Mouse (Mus musculus): ENCODE data around the gene Olfr96. TPM values are rescaled to one million over a fixed set of nuclear protein-coding genes. Genes with fewer than 3 reads are reported as not detected.
A peak's percentile ranks its signal among the peaks of the same experiment; 100 is the strongest.
"Not testable (repeated sequence)": the region's sequence is repeated elsewhere in the genome, so short reads cannot be mapped to it uniquely, and the experiment has no call there.

Olfr96 gene
- polyA plus RNA-seq, 1 experiment from 2014 or later, result not detected

GRCm38 (mm10) chr17:37218486-37218885, 1.5 kb upstream of the Olfr96 start:
- no peak overlapping the region for H3K4me3 ChIP-seq (replicated peaks; ENCODE audit: low read depth, low read length)
- H3K4me2 ChIP-seq (ENCODE audit: low read length), result no peak overlapping the region
- no peak overlapping the region for H3K27ac ChIP-seq
- TF ChIP-seq CTCF (IDR thresholded peaks at IDR 0.05; ENCODE audit: low read depth), result no peak
- H3K4me1 ChIP-seq (replicated peaks; ENCODE audit: insufficient read depth, low read length), result no peaks in the 10 kb centered on the region
- H3K9ac ChIP-seq (ENCODE audit: low read depth, low read length), result no peak overlapping the region
- H3K27me3 ChIP-seq (ENCODE audit: insufficient read depth, low read length), result no peaks in the 10 kb centered on the region
- no peaks in the 10 kb centered on the region for H3K36me3 ChIP-seq (ENCODE audit: insufficient read depth, low read length)
- DNase-seq (ENCODE audit: low spot score) (no peak), ATAC-seq (replicated peaks; ENCODE audit: low FRiP score, low read depth) (no peak)
- no peaks in the 10 kb centered on the region for H3K9me3 ChIP-seq (replicated peaks; ENCODE audit: low read length)
- WGBS, result 80% methylated on average over 3 of the region's 3 CpGs

- no peaks in the 10 kb centered on the region for H3K9me3 ChIP-seq (replicated peaks; ENCODE audit: low read length)
These were observed 1.9 kb downstream of the Olfr96 start for GRCm38 (mm10) chr17:37221879-37222278.

GRCm38 (mm10) chr17:37237230-37237629, 17.3 kb downstream of the Olfr96 start, which contains the start of gene Olfr97:
Olfr97 (minus strand) TSS chr17:37237330.
- H3K4me2 ChIP-seq (ENCODE audit: low read length); H3K4me3 ChIP-seq (replicated peaks; ENCODE audit: low read depth, low read length); H3K9ac ChIP-seq (ENCODE audit: low read depth, low read length); H3K9me3 ChIP-seq (replicated peaks; ENCODE audit: low read length); H3K27me3 ChIP-seq (ENCODE audit: insufficient read depth, low read length); ATAC-seq (replicated peaks; ENCODE audit: low FRiP score, low read depth); DNase-seq (ENCODE audit: low spot score); H3K4me1 ChIP-seq (replicated peaks; ENCODE audit: insufficient read depth, low read length); H3K36me3 ChIP-seq (ENCODE audit: insufficient read depth, low read length); H3K27ac ChIP-seq: not testable (repeated sequence)
- 91% methylated on average over 2 of the region's 2 CpGs for WGBS

More at GRCm38 (mm10) chr17:37221879-37222278, 1.9 kb downstream of the Olfr96 start:
- H3K4me2 ChIP-seq (ENCODE audit: low read length), result no peak overlapping the region
- no peak overlapping the region for H3K9ac ChIP-seq (ENCODE audit: low read depth, low read length)
- TF ChIP-seq CTCF (IDR thresholded peaks at IDR 0.05; ENCODE audit: low read depth), result peak; percentile 31; the same call in 1 of the 2 replicates
- WGBS, result 32% methylated on average over 1 of the region's 1 CpGs
- ATAC-seq (replicated peaks; ENCODE audit: low FRiP score, low read depth) (no peak), DNase-seq (ENCODE audit: low spot score) (peak; percentile 4)
- H3K27me3 ChIP-seq (ENCODE audit: insufficient read depth, low read length), result no peaks in the 10 kb centered on the region
- H3K36me3 ChIP-seq (ENCODE audit: insufficient read depth, low read length), result no peaks in the 10 kb centered on the region
- H3K4me3 ChIP-seq (replicated peaks; ENCODE audit: low read depth, low read length), result no peak overlapping the region
- H3K27ac ChIP-seq, result no peak overlapping the region
- H3K4me1 ChIP-seq (replicated peaks; ENCODE audit: insufficient read depth, low read length), result no peaks in the 10 kb centered on the region

GRCm38 (mm10) chr17:37242198-37242597, 22.3 kb downstream of the Olfr96 start:
- no peaks in the 10 kb centered on the region for H3K36me3 ChIP-seq (ENCODE audit: insufficient read depth, low read length)
- ATAC-seq (replicated peaks; ENCODE audit: low FRiP score, low read depth), result no peak
- H3K9me3 ChIP-seq (replicated peaks; ENCODE audit: low read length), result no peaks in the 10 kb centered on the region
- no peak overlapping the region for H3K27ac ChIP-seq
- no peaks in the 10 kb centered on the region for H3K4me1 ChIP-seq (replicated peaks; ENCODE audit: insufficient read depth, low read length)
- no peak for DNase-seq (ENCODE audit: low spot score)
- no peak overlapping the region for H3K9ac ChIP-seq (ENCODE audit: low read depth, low read length)
- H3K4me2 ChIP-seq (ENCODE audit: low read length), result no peak overlapping the region
- H3K4me3 ChIP-seq (replicated peaks; ENCODE audit: low read depth, low read length), result no peak overlapping the region
- TF ChIP-seq CTCF (IDR thresholded peaks at IDR 0.05; ENCODE audit: low read depth), result no peak
- WGBS, result 48% methylated on average over 3 of the region's 3 CpGs
- no peaks in the 10 kb centered on the region for H3K27me3 ChIP-seq (ENCODE audit: insufficient read depth, low read length)

GRCm38 (mm10) chr17:37246715-37247114, 26.8 kb downstream of the Olfr96 start:
- no peaks in the 10 kb centered on the region for H3K27me3 ChIP-seq (ENCODE audit: insufficient read depth, low read length)
- ATAC-seq (replicated peaks; ENCODE audit: low FRiP score, low read depth), result peak; percentile 77; the same call in 1 of the 2 replicates
- no peaks in the 10 kb centered on the region for H3K4me1 ChIP-seq (replicated peaks; ENCODE audit: insufficient read depth, low read length)
- TF ChIP-seq CTCF (IDR thresholded peaks at IDR 0.05; ENCODE audit: low read depth), result no peak; the same call in 1 of the 2 replicates
- no peaks in the 10 kb centered on the region for H3K9me3 ChIP-seq (replicated peaks; ENCODE audit: low read length)
- H3K36me3 ChIP-seq (ENCODE audit: insufficient read depth, low read length), result no peaks in the 10 kb centered on the region
- H3K27ac ChIP-seq, result no peak overlapping the region
- H3K9ac ChIP-seq (ENCODE audit: low read depth, low read length), result no peak overlapping the region
- WGBS, result 24% methylated on average over 5 of the region's 5 CpGs
- H3K4me3 ChIP-seq (replicated peaks; ENCODE audit: low read depth, low read length), result no peak overlapping the region
- peak; percentile 72 for DNase-seq (ENCODE audit: low spot score)
- H3K4me2 ChIP-seq (ENCODE audit: low read length), result no peak overlapping the region

GRCm38 (mm10) chr17:37249460-37249859, 29.5 kb downstream of the Olfr96 start:
- H3K9me3 ChIP-seq (replicated peaks; ENCODE audit: low read length), result no peaks in the 10 kb centered on the region
- H3K27ac ChIP-seq, result no peak overlapping the region
- no peaks in the 10 kb centered on the region for H3K36me3 ChIP-seq (ENCODE audit: insufficient read depth, low read length)
- no peak for TF ChIP-seq CTCF (IDR thresholded peaks at IDR 0.05; ENCODE audit: low read depth)
- ATAC-seq (replicated peaks; ENCODE audit: low FRiP score, low read depth) (no peak), DNase-seq (ENCODE audit: low spot score) (no peak)
- no peak overlapping the region for H3K9ac ChIP-seq (ENCODE audit: low read depth, low read length)
- H3K4me3 ChIP-seq (replicated peaks; ENCODE audit: low read depth, low read length), result no peak overlapping the region
- H3K27me3 ChIP-seq (ENCODE audit: insufficient read depth, low read length), result no peaks in the 10 kb centered on the region
- no peak overlapping the region for H3K4me2 ChIP-seq (ENCODE audit: low read length)
- H3K4me1 ChIP-seq (replicated peaks; ENCODE audit: insufficient read depth, low read length), result no peaks in the 10 kb centered on the region

GRCm38 (mm10) chr17:37250544-37250943, 30.6 kb downstream of the Olfr96 start:
- H3K9me3 ChIP-seq (replicated peaks; ENCODE audit: low read length), result no peaks in the 10 kb centered on the region
- 11% methylated on average over 1 of the region's 1 CpGs for WGBS
- no peak overlapping the region for H3K4me2 ChIP-seq (ENCODE audit: low read length)
- peak; percentile 56 for TF ChIP-seq CTCF (IDR thresholded peaks at IDR 0.05; ENCODE audit: low read depth)
- no peaks in the 10 kb centered on the region for H3K36me3 ChIP-seq (ENCODE audit: insufficient read depth, low read length)
- no peak overlapping the region for H3K4me3 ChIP-seq (replicated peaks; ENCODE audit: low read depth, low read length)
- no peak overlapping the region for H3K27ac ChIP-seq
- ATAC-seq (replicated peaks; ENCODE audit: low FRiP score, low read depth) (no peak), DNase-seq (ENCODE audit: low spot score) (no peak)
- no peaks in the 10 kb centered on the region for H3K27me3 ChIP-seq (ENCODE audit: insufficient read depth, low read length)
- no peaks in the 10 kb centered on the region for H3K4me1 ChIP-seq (replicated peaks; ENCODE audit: insufficient read depth, low read length)
- H3K9ac ChIP-seq (ENCODE audit: low read depth, low read length), result no peak overlapping the region
